Mouse (Mus musculus) macrophage (primary cell): ENCODE data around the gene Pepd. TPM values are rescaled to one million over a fixed set of nuclear protein-coding genes. Genes with fewer than 3 reads are reported as not detected.

ENCODE experiments used
- H3K27ac ChIP-seq: fragments of 350-480 bp; formaldehyde crosslinking; 2 replicates; pipeline ENCODE4 v1.9.0; 2021
- H3K36me3 ChIP-seq: fragments of 350-480 bp; formaldehyde crosslinking; 2 replicates; pipeline ENCODE4 v1.9.0; 2021; ENCODE audit errors: inconsistent target
- H3K4me3 ChIP-seq: fragments of 350-480 bp; formaldehyde crosslinking; 2 replicates; pipeline ENCODE4 v1.9.0; 2021; ENCODE audit errors: inconsistent target
- H3K79me2 ChIP-seq: fragments of 350-480 bp; formaldehyde crosslinking; 2 replicates; pipeline ENCODE4 v1.9.0; 2021; ENCODE audit errors: inconsistent target
- WGBS: methylation state at CpG from one replicate; pipeline ENCODE4 v1.1.7; 2026; ENCODE audit warnings: inconsistent platforms; ENCODE audit not compliant: missing documents; 5-methylcytosine and 5-hydroxymethylcytosine counted together
- polyA plus RNA-seq: library from polyadenylated mRNA; stranded (reverse); fragments of 250-400 nt; gene quantifications from 3 replicates; pipeline ENCODE4 v1.2.4, GENCODE M21; 2018; ENCODE audit warnings: inconsistent platforms
- total RNA-seq, 78 experiments: library from RNA; depleted of rRNA; stranded (reverse); fragments of 250-400 nt; gene quantifications; 1 replicate in 9 of 78; 2 replicates in 24 of 78; 3 replicates in 43 of 78; 4 replicates in 2 of 78; pipeline ENCODE4 v1.2.4; 2018; ENCODE audit warnings: inconsistent platforms in 56 of 78

Gene Pepd
- total RNA-seq (2018; cell fraction: chromatin; rRNA removed) = 100 to 1,000 TPM in 12 of 26 experiments, 10 to 100 TPM in 14; 48.1 to 166 (median 86.1) TPM
- total RNA-seq (2018; cell fraction: cytosol; rRNA removed) = 10 to 100 TPM; 40.4 to 87.3 (median 57.4) TPM
- total RNA-seq (2018; cell fraction: nucleus; rRNA removed) = 100 to 1,000 TPM in 3 of 26 experiments, 10 to 100 TPM in 23; 28.3 to 109 (median 57.4) TPM
- 61.8 to 82.3 TPM (median 77.6 TPM) in 3 replicates for polyA plus RNA-seq

- WGBS = 5% methylated on average over 42 of the region's 44 CpGs
- peak within 1 kb of the TSS; percentile 55 for H3K4me3 ChIP-seq
- no peaks in the 10 kb centered on the region; the same call in 1 of the 2 replicates for H3K36me3 ChIP-seq
- H3K27ac ChIP-seq = peak within 1 kb of the TSS; percentile 58
- H3K79me2 ChIP-seq = peaks cover 48% of the 10 kb centered on the region
Measured at GRCm38 (mm10) chr7:34911919-34912897, at the start of gene Pepd. Gene Pepd (plus strand): TSS chr7:34912379.

- WGBS = 86% methylated on average over 6 of the region's 6 CpGs
- Histone ChIP-seq H3K36me3 (no peaks in the 10 kb centered on the region), H3K27ac (no peak overlapping the region), H3K4me3 (no peak overlapping the region), H3K79me2 (no peaks in the 10 kb centered on the region)
Measured at GRCm38 (mm10) chr7:34867289-34867688, 44.9 kb upstream of the Pepd start.

GRCm38 (mm10) chr7:34869693-34870092 is 42.5 kb upstream of the Pepd start:
- Histone ChIP-seq H3K27ac (no peak overlapping the region), H3K79me2 (no peaks in the 10 kb centered on the region), H3K4me3 (no peak overlapping the region), H3K36me3 (no peaks in the 10 kb centered on the region)
- WGBS = 89% methylated on average over 13 of the region's 13 CpGs

GRCm38 (mm10) chr7:34876787-34877186 is 35.4 kb upstream of the Pepd start:
- no peaks in the 10 kb centered on the region for H3K36me3 ChIP-seq
- WGBS = 74% methylated on average over 7 of the region's 7 CpGs

GRCm38 (mm10) chr7:34877820-34878219 is 34.4 kb upstream of the Pepd start:
- Histone ChIP-seq H3K27ac (no peak overlapping the region), H3K79me2 (no peaks in the 10 kb centered on the region), H3K36me3 (no peaks in the 10 kb centered on the region), H3K4me3 (no peak overlapping the region)
- 72% methylated on average over 7 of the region's 7 CpGs for WGBS

More at GRCm38 (mm10) chr7:34876787-34877186, 35.4 kb upstream of the Pepd start:
- no peaks in the 10 kb centered on the region for H3K79me2 ChIP-seq
- H3K27ac ChIP-seq = no peak overlapping the region
- no peak overlapping the region for H3K4me3 ChIP-seq

- Histone ChIP-seq H3K36me3 (no peaks in the 10 kb centered on the region), H3K79me2 (no peaks in the 10 kb centered on the region), H3K27ac (no peak overlapping the region), H3K4me3 (no peak overlapping the region)
- 83% methylated on average over 6 of the region's 6 CpGs for WGBS
Measured at GRCm38 (mm10) chr7:34888441-34888840, 23.7 kb upstream of the Pepd start.

- 87% methylated on average over 12 of the region's 12 CpGs for WGBS
- H3K27ac ChIP-seq = no peak overlapping the region
- no peaks in the 10 kb centered on the region for H3K36me3 ChIP-seq
- no peaks in the 10 kb centered on the region for H3K79me2 ChIP-seq
- H3K4me3 ChIP-seq = no peak overlapping the region
Measured at GRCm38 (mm10) chr7:34888891-34889290, 23.3 kb upstream of the Pepd start.

- Histone ChIP-seq H3K79me2 (no peaks in the 10 kb centered on the region), H3K36me3 (no peaks in the 10 kb centered on the region), H3K27ac (no peak overlapping the region), H3K4me3 (no peak overlapping the region)
- 86% methylated on average over 1 of the region's 1 CpGs for WGBS
Measured at GRCm38 (mm10) chr7:34892845-34893244, 19.3 kb upstream of the Pepd start.

GRCm38 (mm10) chr7:34896461-34896860 is 15.7 kb upstream of the Pepd start:
- Histone ChIP-seq H3K36me3 (no peaks in the 10 kb centered on the region), H3K79me2 (no peaks in the 10 kb centered on the region), H3K4me3 (no peak overlapping the region), H3K27ac (no peak overlapping the region)
- no CpG with 5 or more reads among the region's 4 CpGs for WGBS

GRCm38 (mm10) chr7:34897058-34897457 is 15.1 kb upstream of the Pepd start:
- 20% methylated on average over 1 of the region's 1 CpGs for WGBS
- Histone ChIP-seq H3K4me3 (no peak overlapping the region), H3K36me3 (no peaks in the 10 kb centered on the region)

GRCm38 (mm10) chr7:34910096-34911066 is 1.8 kb upstream of the Pepd start:
- WGBS = 52% methylated on average over 23 of the region's 24 CpGs
- Histone ChIP-seq H3K27ac (no peak overlapping the region), H3K4me3 (no peak overlapping the region), H3K36me3 (no peaks in the 10 kb centered on the region), H3K79me2 (peaks cover 29% of the 10 kb centered on the region)

More at GRCm38 (mm10) chr7:34897058-34897457, 15.1 kb upstream of the Pepd start:
- Histone ChIP-seq H3K27ac (no peak overlapping the region), H3K79me2 (no peaks in the 10 kb centered on the region)

- no peak overlapping the region for H3K4me3 ChIP-seq
Measured at GRCm38 (mm10) chr7:34913956-34914355, 1.8 kb downstream of the Pepd start.

GRCm38 (mm10) chr7:34915555-34915954 is 3.4 kb downstream of the Pepd start:
- Histone ChIP-seq H3K27ac (no peak overlapping the region), H3K36me3 (no peaks in the 10 kb centered on the region; the same call in 1 of the 2 replicates), H3K79me2 (peaks cover 81% of the 10 kb centered on the region), H3K4me3 (no peak overlapping the region)
- WGBS = 100% methylated on average over 5 of the region's 5 CpGs

More at GRCm38 (mm10) chr7:34913956-34914355, 1.8 kb downstream of the Pepd start:
- H3K27ac ChIP-seq = no peak overlapping the region
- no peaks in the 10 kb centered on the region; the same call in 1 of the 2 replicates for H3K36me3 ChIP-seq
- WGBS = 96% methylated on average over 9 of the region's 9 CpGs
- H3K79me2 ChIP-seq = peaks cover 65% of the 10 kb centered on the region

GRCm38 (mm10) chr7:34917558-34917957 is 5.4 kb downstream of the Pepd start:
- Histone ChIP-seq H3K4me3 (no peak overlapping the region), H3K79me2 (peaks cover 96% of the 10 kb centered on the region), H3K36me3 (peaks cover 5% of the 10 kb centered on the region; the same call in 1 of the 2 replicates), H3K27ac (no peak overlapping the region)
- 85% methylated on average over 6 of the region's 6 CpGs for WGBS
